Mouse (Mus musculus): ENCODE results near the gene Olfr1028. TPM values are rescaled to one million over a fixed set of nuclear protein-coding genes. Genes with fewer than 3 reads are reported as not detected.

Olfr1028 gene
- polyA plus RNA-seq, 1 experiment, result not detected

DNA sequence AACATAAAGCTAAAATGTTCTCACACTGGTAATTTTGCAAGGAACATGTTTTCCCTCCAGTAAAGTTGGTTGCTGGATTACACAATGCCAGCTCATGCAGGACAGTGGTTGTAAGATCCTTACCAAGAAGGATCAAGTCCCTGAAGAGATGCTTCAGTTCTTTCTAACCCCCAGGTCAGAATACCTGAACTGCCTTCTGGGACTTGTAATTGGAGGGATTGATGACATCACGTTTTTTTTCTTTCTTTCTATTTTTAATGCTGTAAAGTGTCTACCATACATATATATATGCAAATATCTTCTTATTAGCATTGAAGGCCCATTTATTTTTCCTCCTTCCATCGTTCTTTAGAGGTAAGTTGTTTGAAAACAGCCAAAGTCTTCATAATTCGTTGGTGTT, 39.8 kb downstream of the Olfr1028 start, which contains the start of gene Olfr1031:
Gene Olfr1031, plus strand, starts transcription at position 301 of the 400 bp plus-strand sequence.
- no peak for DNase-seq (ENCODE audit: low read depth in 1 of 2, low spot score in 2 of 2)
- Histone ChIP-seq H3K4me1 (ENCODE audit: control insufficient read depth, insufficient read depth, insufficient read length) (no peaks in the 10 kb centered on the region), H3K36me3 (ENCODE audit: control insufficient read depth, insufficient read depth, low read length) (no peaks in the 10 kb centered on the region), H3K27ac (ENCODE audit: insufficient read depth, low read length) (no peak within 1 kb of the TSS), H3K27me3 (ENCODE audit: control insufficient read depth, insufficient read depth, low read length) (no peaks in the 10 kb centered on the region), H3K4me3 (ENCODE audit: extremely low read depth, insufficient read depth, insufficient read length) (no peak within 1 kb of the TSS)
- 45% methylated on average over 3 of the region's 3 CpGs for WGBS
- TF ChIP-seq POLR2A (IDR thresholded peaks at IDR 0.05; ENCODE audit: low read depth, low read length), result no peak
- TF ChIP-seq CTCF (IDR thresholded peaks at IDR 0.05; ENCODE audit: extremely low read depth, insufficient read depth, insufficient read length, insufficient replicate concordance), result no peak

Other genes starting within 250 kb of the Olfr1028 start
- not detected in 2 replicates for gene Olfr1009, start 235.0 kb upstream of the Olfr1028 start, polyA plus RNA-seq (2012; rRNA removed)
- not detected in 2 replicates for gene Olfr1012, start 187.7 kb upstream of the Olfr1028 start, polyA plus RNA-seq (2012; rRNA removed)
- not detected in 2 replicates for gene Olfr1013, start 183.3 kb upstream of the Olfr1028 start, polyA plus RNA-seq (2012; rRNA removed)
- gene Olfr1014, start 177.7 kb upstream of the Olfr1028 start, polyA plus RNA-seq (2012; rRNA removed), result not detected in 2 replicates
- not detected in 2 replicates for gene Olfr1015, start 168.4 kb upstream of the Olfr1028 start, polyA plus RNA-seq (2012; rRNA removed)
- not detected in 2 replicates for gene Olfr1016, start 147.9 kb upstream of the Olfr1028 start, polyA plus RNA-seq (2012; rRNA removed)
- gene Olfr1018, start 132.0 kb upstream of the Olfr1028 start, polyA plus RNA-seq (2012; rRNA removed), result not detected in 2 replicates
- gene Olfr1019, start 105.0 kb upstream of the Olfr1028 start, polyA plus RNA-seq (2012; rRNA removed), result not detected in 2 replicates
- not detected in 2 replicates for gene Olfr1020, start 103.4 kb upstream of the Olfr1028 start, polyA plus RNA-seq (2012; rRNA removed)
- gene Olfr1022, start 81.8 kb upstream of the Olfr1028 start, polyA plus RNA-seq (2012; rRNA removed), result not detected in 2 replicates
- gene Olfr1023, start 64.8 kb upstream of the Olfr1028 start, polyA plus RNA-seq (2012; rRNA removed), result not detected in 2 replicates
- gene Olfr1024, start 45.4 kb upstream of the Olfr1028 start, polyA plus RNA-seq (2012; rRNA removed), result not detected in 2 replicates
- gene Olfr1025-ps1, start 35.2 kb upstream of the Olfr1028 start, polyA plus RNA-seq (2012; rRNA removed), result not detected in 2 replicates
- not detected in 2 replicates for gene Olfr1026, start 28.9 kb upstream of the Olfr1028 start, polyA plus RNA-seq (2012; rRNA removed)
- not detected in 2 replicates for gene Olfr1029, start 23.5 kb downstream of the Olfr1028 start, polyA plus RNA-seq (2012; rRNA removed)
- gene Olfr1030, start 28.8 kb downstream of the Olfr1028 start, polyA plus RNA-seq (2012; rRNA removed), result not detected in 2 replicates
- gene Olfr1031, start 39.9 kb downstream of the Olfr1028 start, polyA plus RNA-seq (2012; rRNA removed), result not detected in 2 replicates
- gene Olfr1032, start 55.1 kb downstream of the Olfr1028 start, polyA plus RNA-seq (2012; rRNA removed), result not detected in 2 replicates
- 0.28 and 0.30 TPM in 2 replicates for gene Olfr1033, start 70.2 kb downstream of the Olfr1028 start, polyA plus RNA-seq (2012; rRNA removed)
- gene Olfr1034, start 95.4 kb downstream of the Olfr1028 start, polyA plus RNA-seq (2012; rRNA removed), result 0.06 and 0.11 TPM in 2 replicates
- not detected in 2 replicates for gene Olfr1036, start 123.6 kb downstream of the Olfr1028 start, polyA plus RNA-seq (2012; rRNA removed)
- not detected in 2 replicates for gene Olfr1037, start 136.9 kb downstream of the Olfr1028 start, polyA plus RNA-seq (2012; rRNA removed)
- gene Olfr1039, start 185.5 kb downstream of the Olfr1028 start, polyA plus RNA-seq (2012; rRNA removed), result not detected in 2 replicates
- gene Olfr1040, start 196.3 kb downstream of the Olfr1028 start, polyA plus RNA-seq (2012; rRNA removed), result not detected in 2 replicates
- gene Olfr1042, start 211.4 kb downstream of the Olfr1028 start, polyA plus RNA-seq (2012; rRNA removed), result not detected in 2 replicates
- gene Olfr1043, start 217.1 kb downstream of the Olfr1028 start, polyA plus RNA-seq (2012; rRNA removed), result not detected in 2 replicates
- not detected in 2 replicates for gene Olfr1044, start 227.4 kb downstream of the Olfr1028 start, polyA plus RNA-seq (2012; rRNA removed)
- gene Olfr52, start 235.2 kb downstream of the Olfr1028 start, polyA plus RNA-seq (2012; rRNA removed), result not detected in 2 replicates